14 mouse cellular contexts compared by ENCODE assay signal in the genomic region with DNA sequence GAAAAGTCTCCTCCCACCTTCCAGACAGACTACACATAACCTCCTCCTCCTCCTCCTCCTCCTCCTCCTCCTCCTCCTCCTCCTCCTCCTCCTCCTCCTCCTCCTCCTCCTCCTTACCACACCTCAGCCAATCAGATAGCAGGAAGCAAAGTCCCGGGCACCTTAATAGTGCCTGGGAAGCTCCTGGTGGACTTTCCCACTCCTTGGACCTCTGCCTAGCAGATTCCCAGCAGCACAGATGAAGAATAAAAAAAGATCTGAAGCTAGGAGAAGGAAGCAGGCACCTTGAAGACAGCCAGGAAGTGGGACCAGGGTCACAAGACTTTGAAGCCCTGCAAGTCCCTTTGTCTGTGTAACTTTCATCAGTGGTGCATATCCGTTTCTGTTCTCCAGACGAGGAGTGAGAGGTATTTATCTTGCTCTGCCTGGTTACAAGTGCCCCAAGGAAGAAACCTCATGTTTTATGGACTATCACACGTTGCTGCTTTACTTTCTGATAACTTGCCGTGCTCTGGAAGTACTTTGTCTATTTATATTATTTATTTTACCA. TPM values are rescaled to one million over a fixed set of nuclear protein-coding genes. Genes with fewer than 3 reads are reported as not detected.
DNase-seq lines count a peak whose midpoint lies in the region; ATAC-seq and TF ChIP-seq lines count a peak whose summit lies in the region.
"Had no signal": no experiment of that assay in that cellular context is flagged by ENCODE, and none has a peak within 500 bp of the region (broad histone marks: within the 10 kb centered on the region; RNA-seq: fewer than 3 reads in every experiment).

No protein-coding gene starts in this region.

- WGBS in kidney, adult 2 months = 18% methylated on average over 5 of the region's 5 CpGs
- 31% methylated on average over 5 of the region's 5 CpGs for WGBS in stomach, postnatal 0 days

- no peaks in the 10 kb centered on the region for H3K27me3 ChIP-seq in kidney, adult 2 months (replicated peaks; ENCODE audit: control insufficient read depth, insufficient read depth, low read length)
- H3K27me3 ChIP-seq in stomach, postnatal 0 days (ENCODE audit: control insufficient read depth, insufficient read depth, low read length) = no peaks in the 10 kb centered on the region

- no peak for TF ChIP-seq POLR2A in kidney, adult 2 months (IDR thresholded peaks at IDR 0.05; ENCODE audit: low read depth, low read length)

- TF ChIP-seq EP300 in stomach, postnatal 0 days (optimal IDR thresholded peaks at IDR 0.05) = no peak

- H3K4me1 ChIP-seq in kidney, adult 2 months (ENCODE audit: control insufficient read depth, insufficient read depth, low read length) = peaks cover 15% of the 10 kb centered on the region
- peaks cover 5% of the 10 kb centered on the region; the same call in 1 of the 2 replicates for H3K4me1 ChIP-seq in stomach, postnatal 0 days (replicated peaks; ENCODE audit: control insufficient read depth, insufficient read depth)

- no peak for TF ChIP-seq CTCF in layer of hippocampus, adult 2 months (conservative IDR thresholded peaks at IDR 0.05)
- no peak for TF ChIP-seq CTCF in kidney, adult 2 months (conservative IDR thresholded peaks at IDR 0.05; ENCODE audit: insufficient read depth, insufficient read length, low read depth, low read length)
- no peak for TF ChIP-seq CTCF in stomach, postnatal 0 days (IDR thresholded peaks at IDR 0.05; ENCODE audit: low read depth)

- no peak for DNase-seq in layer of hippocampus, adult 2 months (ENCODE audit: low spot score in 2 of 2)
- no peak for DNase-seq in layer of hippocampus, adult 18-20 months (ENCODE audit: low spot score in 2 of 2)
- peak; percentile 43 to 66 for DNase-seq in CD8-positive naive resting alpha-beta T cell, adult 2 months (ENCODE audit: low read depth in 2 of 2, low spot score in 2 of 2)
- peak; percentile 85 for DNase-seq in kidney, adult 2 months
- DNase-seq in stomach, postnatal 0 days (ENCODE audit: low spot score) = peak; percentile 14
- DNase-seq in layer of hippocampus, adult 9-10 months (ENCODE audit: low spot score) = no peak
- no peak for DNase-seq in cerebellum, adult 9-10 months
- DNase-seq: cerebellum, postnatal 10 days; gastrocnemius, postnatal 25 days; lung, embryonic 14.5 days had no signal

- H3K9ac ChIP-seq in stomach, postnatal 0 days (ENCODE audit: low read length) = no peak overlapping the region
- H3K9ac ChIP-seq: lung, embryonic 14.5 days had no signal

- H3K9me3 ChIP-seq in stomach, postnatal 0 days (ENCODE audit: control insufficient read depth, low read length) = no peaks in the 10 kb centered on the region

- H3K27ac ChIP-seq in layer of hippocampus, adult 2 months = peak overlapping the region; percentile 61
- H3K27ac ChIP-seq in kidney, adult 2 months (ENCODE audit: insufficient read depth, low read depth, low read length) = peak overlapping the region; percentile 33; the same call in 1 of the 2 replicates
- H3K27ac ChIP-seq in stomach, postnatal 0 days (replicated peaks) = peak overlapping the region; percentile 88; the same call in 1 of the 2 replicates

- no peak overlapping the region for H3K4me3 ChIP-seq in layer of hippocampus, adult 2 months
- no peak overlapping the region for H3K4me3 ChIP-seq in kidney, adult 2 months (ENCODE audit: insufficient read depth, low read depth, low read length)
- H3K4me3 ChIP-seq in stomach, postnatal 0 days (ENCODE audit: low read depth, low read length) = no peak overlapping the region

- H3K4me2 ChIP-seq in stomach, postnatal 0 days (replicated peaks; ENCODE audit: low read depth) = no peak overlapping the region
- H3K4me2 ChIP-seq: lung, embryonic 14.5 days had no signal

- no peaks in the 10 kb centered on the region for H3K36me3 ChIP-seq in kidney, adult 2 months (ENCODE audit: control insufficient read depth, insufficient read depth, low read length)
- peaks cover 3% of the 10 kb centered on the region for H3K36me3 ChIP-seq in stomach, postnatal 0 days (ENCODE audit: control insufficient read depth, insufficient read depth, low read length)

- ATAC-seq in stomach, postnatal 0 days (ENCODE audit: low FRiP score, low TSS enrichment) = no peak
- no peak for ATAC-seq in monocyte, adult 5-6 weeks (replicated peaks; ENCODE audit: insufficient number of reproducible peaks, low FRiP score, low TSS enrichment, poor library complexity, severe bottlenecking)

RNA-seq across cellular contexts. Expression of gene Mpeg1, which starts 16.2 kb away (rescaled TPM):
- 1 to 10 TPM; 5.4 to 6.6 TPM for total RNA-seq in layer of hippocampus, adult 2 months (2021)
- total RNA-seq in layer of hippocampus, adult 18-20 months (2021) = 1 to 10 TPM; 7.8 to 9.4 TPM
- polyA plus RNA-seq in kidney, adult 2 months (2012; rRNA removed) = 3.8 and 7.4 TPM in 2 replicates
- polyA plus RNA-seq in stomach, postnatal 0 days (2015; fragmentation: Nextera tagmentation; extraction: Ambion mirVana) = 0.71 and 0.84 TPM in 2 replicates
- 282 to 374 TPM (median 353 TPM) in 3 replicates for total RNA-seq in monocyte, adult 5-6 weeks (2017)

RNA-seq across cellular contexts. Expression of gene Dtx4, which starts 24.5 kb away (rescaled TPM):
- 10 to 100 TPM; 32.5 to 35.9 TPM for total RNA-seq in layer of hippocampus, adult 2 months (2021)
- total RNA-seq in layer of hippocampus, adult 18-20 months (2021) = 10 to 100 TPM; 34.6 to 35.6 TPM
- polyA plus RNA-seq in kidney, adult 2 months (2012; rRNA removed) = 10.6 and 11.3 TPM in 2 replicates
- 6.2 and 7.1 TPM in 2 replicates for polyA plus RNA-seq in stomach, postnatal 0 days (2015; fragmentation: Nextera tagmentation; extraction: Ambion mirVana)
- 2.6 to 4.2 TPM (median 2.7 TPM) in 3 replicates for total RNA-seq in monocyte, adult 5-6 weeks (2017)

RNA-seq across cellular contexts. Expression of gene Pfpl, which starts 49.1 kb away (rescaled TPM):
- not detected for total RNA-seq in layer of hippocampus, adult 2 months (2021)
- total RNA-seq in layer of hippocampus, adult 18-20 months (2021) = not detected
- not detected in 2 replicates for polyA plus RNA-seq in kidney, adult 2 months (2012; rRNA removed)
- polyA plus RNA-seq in stomach, postnatal 0 days (2015; fragmentation: Nextera tagmentation; extraction: Ambion mirVana) = not detected in 2 replicates
- not detected in 3 replicates for total RNA-seq in monocyte, adult 5-6 weeks (2017)
- total RNA-seq: adrenal gland, adult 18-20 months; gastrocnemius, postnatal 25 days; left cerebral cortex, postnatal 25 days had no signal
- polyA plus RNA-seq: hindbrain, embryonic 11.5 days; lung, embryonic 14.5 days had no signal

RNA-seq across cellular contexts. Expression of gene Olfr1441, which starts 59.6 kb away (rescaled TPM):
- total RNA-seq in layer of hippocampus, adult 2 months (2021) = not detected
- not detected for total RNA-seq in layer of hippocampus, adult 18-20 months (2021)
- not detected in 2 replicates for polyA plus RNA-seq in kidney, adult 2 months (2012; rRNA removed)
- not detected in 2 replicates for polyA plus RNA-seq in stomach, postnatal 0 days (2015; fragmentation: Nextera tagmentation; extraction: Ambion mirVana)
- not detected in 3 replicates for total RNA-seq in monocyte, adult 5-6 weeks (2017)
- total RNA-seq: adrenal gland, adult 18-20 months; gastrocnemius, postnatal 25 days; left cerebral cortex, postnatal 25 days had no signal
- polyA plus RNA-seq: hindbrain, embryonic 11.5 days; lung, embryonic 14.5 days had no signal

Comparison
In these comparisons a context has a peak if more than half of its experiments do, and no peak if none do; other contexts are left out.
1. DNase-seq: peak in CD8-positive naive resting alpha-beta T cell, adult 2 months (2 of 2), kidney, adult 2 months (single experiment) and stomach, postnatal 0 days (single experiment); none in layer of hippocampus, adult 2 months (0 of 2), layer of hippocampus, adult 18-20 months (0 of 2), layer of hippocampus, adult 9-10 months (single experiment) and cerebellum, adult 9-10 months (single experiment).
2. H3K27ac ChIP-seq: peak in every context shown above with its lines; median percentile 88 in stomach, postnatal 0 days; 61 in layer of hippocampus, adult 2 months; 33 in kidney, adult 2 months.
3. RNA of gene Mpeg1, which starts 16.2 kb away (total RNA-seq): 282 to 374 TPM in monocyte, adult 5-6 weeks; 7.8 to 9.4 TPM in layer of hippocampus, adult 18-20 months and 5.4 to 6.6 TPM in layer of hippocampus, adult 2 months; every median in the first group is over 10 times any median in the second.